Mouse (Mus musculus) G1E (cell line): ENCODE measurements around the gene Hipk2.

Experiments used
- CTCF ChIP-seq: IDR thresholded peaks from 2 replicates; pipeline ENCODE4 v1.5.1; 2012; ENCODE audit warnings: low read depth, low read length, inconsistent platforms, mixed read lengths
- GATA1 ChIP-seq: IDR thresholded peaks from 2 replicates; pipeline ENCODE4 v1.6.1; 2012; ENCODE audit warnings: borderline replicate concordance, low read length, inconsistent platforms, mixed read lengths
- TAL1 ChIP-seq: conservative IDR thresholded peaks from 2 replicates; pipeline ENCODE4 v1.6.1; 2012; ENCODE audit warnings: low read depth, low read length, inconsistent platforms, mixed read lengths

GRCm38 (mm10) chr6:38661626-38662025, 214.3 kb downstream of the Hipk2 start:
- TF ChIP-seq CTCF (no peak), GATA1 (no peak), TAL1 (no peak)
